In genomic region chr6:93770283-93771025, GRCm38 (mm10) we compare ENCODE assay signal across 17 mouse cellular contexts.
A peak's percentile ranks its signal among the peaks of the same experiment; 100 is the strongest.
DNase-seq lines count a peak whose midpoint lies in the region; ATAC-seq lines count a peak whose summit lies in the region.
"Had no signal": no experiment of that assay in that cellular context is flagged by ENCODE, and none has a peak within 500 bp of the region (broad histone marks: within the 10 kb centered on the region; RNA-seq: fewer than 3 reads in every experiment).

No protein-coding gene starts in this region.

- peaks cover 21% of the 10 kb centered on the region for H3K4me1 ChIP-seq in hindbrain, embryonic 12.5 days
- peaks cover 5% of the 10 kb centered on the region; the same call in 1 of the 2 replicates for H3K4me1 ChIP-seq in hindbrain, embryonic 11.5 days (replicated peaks; ENCODE audit: control insufficient read depth, insufficient read depth, low read length)
- no peaks in the 10 kb centered on the region for H3K4me1 ChIP-seq in neural tube, embryonic 14.5 days (ENCODE audit: control insufficient read depth, insufficient read depth, low read length)
- peaks cover 28% of the 10 kb centered on the region for H3K4me1 ChIP-seq in forebrain, embryonic 15.5 days

- no peak overlapping the region for H3K4me2 ChIP-seq in hindbrain, embryonic 12.5 days (replicated peaks)
- no peak overlapping the region for H3K4me2 ChIP-seq in hindbrain, embryonic 11.5 days (replicated peaks; ENCODE audit: low read depth, low read length)
- no peak overlapping the region for H3K4me2 ChIP-seq in neural tube, embryonic 14.5 days (ENCODE audit: low read depth, low read length)
- H3K4me2 ChIP-seq in forebrain, embryonic 15.5 days (replicated peaks) = 0 out of 2 replicates have a peak overlapping the region, but pooled peaks have one; percentile 3
- H3K4me2 ChIP-seq: heart, embryonic 12.5 days; midbrain, embryonic 15.5 days had no signal

- no peaks in the 10 kb centered on the region for H3K9me3 ChIP-seq in hindbrain, embryonic 12.5 days (replicated peaks)
- no peaks in the 10 kb centered on the region; the same call in 1 of the 2 replicates for H3K9me3 ChIP-seq in hindbrain, embryonic 11.5 days (ENCODE audit: control insufficient read depth, low read length)
- H3K9me3 ChIP-seq in neural tube, embryonic 14.5 days (ENCODE audit: control insufficient read depth, low read length) = no peaks in the 10 kb centered on the region
- H3K9me3 ChIP-seq in forebrain, embryonic 15.5 days = 0 out of 2 replicates have a peak, but pooled peaks cover 5% of the 10 kb centered on the region
- H3K9me3 ChIP-seq: midbrain, embryonic 15.5 days had no signal

- WGBS in hindbrain, embryonic 12.5 days = 71% methylated on average over 5 of the region's 5 CpGs
- WGBS in hindbrain, embryonic 11.5 days = 76% methylated on average over 5 of the region's 5 CpGs
- WGBS in neural tube, embryonic 14.5 days = 68% methylated on average over 5 of the region's 5 CpGs
- 32% methylated on average over 5 of the region's 5 CpGs for WGBS in forebrain, embryonic 15.5 days

- H3K36me3 ChIP-seq in hindbrain, embryonic 12.5 days = peaks cover 7% of the 10 kb centered on the region; the same call in 1 of the 2 replicates
- H3K36me3 ChIP-seq in hindbrain, embryonic 11.5 days (ENCODE audit: control insufficient read depth, insufficient read depth, low read length) = no peaks in the 10 kb centered on the region
- no peaks in the 10 kb centered on the region; the same call in 1 of the 2 replicates for H3K36me3 ChIP-seq in neural tube, embryonic 14.5 days (ENCODE audit: control insufficient read depth, insufficient read depth, low read length)
- peaks cover 7% of the 10 kb centered on the region for H3K36me3 ChIP-seq in forebrain, embryonic 15.5 days

- H3K4me3 ChIP-seq in hindbrain, embryonic 12.5 days = no peak overlapping the region
- H3K4me3 ChIP-seq in hindbrain, embryonic 11.5 days (ENCODE audit: low read depth, low read length) = no peak overlapping the region
- H3K4me3 ChIP-seq in neural tube, embryonic 14.5 days (ENCODE audit: low read depth, low read length) = no peak overlapping the region
- H3K4me3 ChIP-seq in forebrain, embryonic 15.5 days = no peak overlapping the region
- H3K4me3 ChIP-seq: erythroblast, embryonic 14.5 days; heart, embryonic 12.5 days; midbrain, embryonic 15.5 days had no signal

- H3K27me3 ChIP-seq in hindbrain, embryonic 12.5 days = no peaks in the 10 kb centered on the region
- no peaks in the 10 kb centered on the region for H3K27me3 ChIP-seq in hindbrain, embryonic 11.5 days (ENCODE audit: control insufficient read depth, insufficient read depth, low read length)
- no peaks in the 10 kb centered on the region for H3K27me3 ChIP-seq in neural tube, embryonic 14.5 days (ENCODE audit: control insufficient read depth, insufficient read depth, low read length)
- no peaks in the 10 kb centered on the region for H3K27me3 ChIP-seq in forebrain, embryonic 15.5 days
- H3K27me3 ChIP-seq: heart, embryonic 12.5 days; midbrain, embryonic 15.5 days had no signal

- no peak for DNase-seq in hindbrain, embryonic 11.5 days (ENCODE audit: low spot score)
- no peak for DNase-seq in neural tube, embryonic 10.5 days (ENCODE audit: extremely low spot score, low spot score)
- DNase-seq in spleen, postnatal 4 days (ENCODE audit: low spot score in 2 of 2) = no peak
- no peak for DNase-seq in urinary bladder, postnatal 4 days (ENCODE audit: low spot score in 2 of 2)
- DNase-seq: adrenal gland, postnatal 25 days; cerebellum, adult 2 months; gastrocnemius, postnatal 10 days; kidney, adult 9 months; lung, postnatal 36 days; thymus, postnatal 25 days had no signal

- H3K27ac ChIP-seq in hindbrain, embryonic 12.5 days = 0 out of 2 replicates have a peak overlapping the region, but pooled peaks have one; percentile 1
- H3K27ac ChIP-seq in hindbrain, embryonic 11.5 days (ENCODE audit: low read depth, low read length) = no peak overlapping the region
- H3K27ac ChIP-seq in neural tube, embryonic 14.5 days (ENCODE audit: low read depth, low read length) = peak overlapping the region; percentile 28; the same call in 1 of the 2 replicates
- H3K27ac ChIP-seq in forebrain, embryonic 15.5 days (replicated peaks) = peak overlapping the region; percentile 55
- H3K27ac ChIP-seq: liver, embryonic 14.5 days had no signal

- ATAC-seq in hindbrain, embryonic 12.5 days (ENCODE audit: low FRiP score) = no peak
- ATAC-seq in hindbrain, embryonic 11.5 days (ENCODE audit: low FRiP score) = no peak
- no peak for ATAC-seq in neural tube, embryonic 14.5 days (ENCODE audit: low read depth)
- peak; percentile 73 for ATAC-seq in forebrain, embryonic 15.5 days (replicated peaks)
- ATAC-seq: midbrain, embryonic 15.5 days had no signal

- no peak overlapping the region for H3K9ac ChIP-seq in hindbrain, embryonic 12.5 days
- H3K9ac ChIP-seq in hindbrain, embryonic 11.5 days (ENCODE audit: low read depth, low read length) = no peak overlapping the region
- no peak overlapping the region for H3K9ac ChIP-seq in neural tube, embryonic 14.5 days (replicated peaks; ENCODE audit: low read depth, low read length)
- H3K9ac ChIP-seq in forebrain, embryonic 15.5 days (replicated peaks) = no peak overlapping the region
- H3K9ac ChIP-seq: heart, embryonic 12.5 days; liver, embryonic 14.5 days; midbrain, embryonic 15.5 days had no signal
